Mouse (Mus musculus): ENCODE data around the gene 1700012B07Rik. TPM values are rescaled to one million over a fixed set of nuclear protein-coding genes. Genes with fewer than 3 reads are reported as not detected.

Gene 1700012B07Rik
- total RNA-seq, 2 experiments from 2014 or later, result not detected

DNA sequence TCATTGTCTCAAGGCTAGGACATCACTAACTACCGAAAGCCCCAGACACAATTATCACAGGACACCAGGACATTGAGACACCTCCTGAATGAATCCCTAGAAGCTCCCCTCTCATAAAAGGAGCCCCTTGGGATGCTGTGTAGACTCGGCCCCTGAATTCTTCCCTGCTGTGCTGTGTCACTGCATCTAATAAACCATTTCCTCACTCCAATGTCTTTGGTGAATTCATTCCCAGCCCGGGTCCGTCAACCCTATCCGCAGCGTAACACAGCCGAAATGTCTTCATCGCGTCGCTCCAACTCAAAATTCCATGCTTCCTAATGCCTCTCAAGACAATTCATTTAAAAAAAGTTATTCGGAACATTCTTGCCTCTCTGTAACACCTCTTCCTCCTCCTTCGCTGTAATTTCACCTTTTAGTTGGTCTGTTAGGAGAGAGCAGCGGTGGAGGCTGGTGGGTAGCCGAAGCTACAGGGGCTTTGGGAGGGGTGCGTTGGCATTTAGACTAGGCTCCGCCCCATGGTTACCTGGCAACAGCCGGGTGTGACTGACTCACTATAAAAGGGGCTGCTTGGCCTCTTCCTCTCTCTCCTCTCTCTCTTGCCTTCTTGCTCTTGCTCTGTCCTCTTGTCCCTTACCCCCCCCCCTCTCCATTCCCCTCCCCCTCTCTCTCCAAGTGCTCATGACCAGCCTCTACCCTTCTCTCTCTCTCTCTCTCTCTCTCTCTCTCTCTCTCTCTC lies 25.6 kb upstream of the 1700012B07Rik start:
- no peak for ATAC-seq (replicated peaks; ENCODE audit: low FRiP score, low TSS enrichment, poor library complexity, severe bottlenecking)

DNA sequence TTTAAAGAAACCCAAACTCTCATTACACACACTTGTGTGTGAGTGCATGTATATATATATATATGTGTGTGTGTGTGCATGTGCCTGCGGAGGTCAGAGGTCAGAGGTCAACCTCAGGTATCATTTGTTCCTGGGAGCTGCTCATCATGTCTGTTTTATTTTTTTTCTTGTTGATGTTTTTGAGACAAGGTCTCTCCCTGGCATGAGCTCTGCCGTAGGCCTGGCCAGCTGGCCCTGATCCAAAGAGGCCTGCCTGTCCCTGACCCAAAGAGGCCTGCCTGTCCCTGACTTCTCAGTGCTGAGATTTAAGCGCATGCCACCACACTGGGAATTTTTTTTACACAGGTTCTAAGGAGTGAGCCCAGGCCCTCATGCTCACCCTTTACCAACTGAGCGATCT lies 24.1 kb upstream of the 1700012B07Rik start:
- no peak for ATAC-seq (replicated peaks; ENCODE audit: low FRiP score, low TSS enrichment, poor library complexity, severe bottlenecking)

DNA sequence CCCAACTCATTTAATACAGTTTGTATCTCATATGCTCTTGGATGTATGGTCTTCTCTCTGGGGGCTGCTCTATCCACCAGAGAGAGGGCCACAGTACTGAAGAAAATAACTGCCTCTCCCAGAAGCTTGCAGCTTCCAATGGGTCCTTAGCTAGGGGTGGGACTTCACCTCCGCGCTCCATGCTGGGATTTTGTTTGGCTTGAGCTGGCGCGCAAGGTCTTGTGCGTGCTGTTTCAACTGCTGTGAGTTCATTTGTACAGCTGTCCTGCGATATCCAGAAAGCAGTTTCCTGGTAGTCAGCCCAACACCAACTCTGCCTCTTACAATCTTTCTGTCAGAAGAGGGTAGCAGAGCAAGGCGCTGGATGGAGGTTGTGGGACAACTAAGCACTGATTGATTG lies 18.5 kb upstream of the 1700012B07Rik start:
- no peak for ATAC-seq (replicated peaks; ENCODE audit: low FRiP score, low TSS enrichment, poor library complexity, severe bottlenecking)

DNA sequence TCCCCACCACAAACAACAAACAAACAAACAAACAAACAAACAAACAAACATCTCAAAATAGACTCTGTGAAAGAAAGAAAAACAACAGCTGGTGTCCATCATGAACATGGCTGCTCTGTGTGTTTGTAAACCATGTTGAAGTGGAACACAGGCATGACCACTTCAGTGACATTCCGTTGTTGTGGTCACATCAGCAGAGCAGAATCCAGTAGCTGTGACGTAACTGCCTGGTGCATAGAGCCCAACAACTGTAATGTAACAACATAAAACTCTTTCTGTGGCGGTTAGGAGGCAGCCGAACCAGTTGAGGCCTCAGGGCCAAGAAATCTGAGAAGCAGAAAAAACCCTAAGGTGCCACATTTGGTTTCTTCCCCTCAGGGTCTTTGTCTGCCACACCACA lies 17.8 kb upstream of the 1700012B07Rik start:
- no peak for ATAC-seq (replicated peaks; ENCODE audit: low FRiP score, low TSS enrichment, poor library complexity, severe bottlenecking)

DNA sequence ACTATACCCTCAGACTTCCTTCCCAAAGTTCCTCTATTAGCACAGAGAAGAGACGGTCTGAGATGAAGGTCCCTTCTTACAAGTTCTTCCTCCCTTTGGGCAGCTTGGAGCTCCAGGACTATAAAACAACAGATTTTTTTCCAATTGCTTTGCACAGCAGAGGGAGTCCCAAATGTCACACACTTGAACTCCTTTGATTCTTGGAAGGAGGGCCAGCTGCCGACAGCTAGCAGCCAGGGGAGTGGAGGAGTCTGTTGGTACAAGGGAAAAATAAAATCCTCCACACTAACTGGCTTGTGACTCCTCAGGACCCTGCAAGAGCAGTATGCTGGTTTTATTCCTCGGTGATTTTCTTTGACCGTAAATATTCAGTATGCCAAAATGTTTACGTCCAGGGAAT lies 16.6 kb upstream of the 1700012B07Rik start:
- ATAC-seq (replicated peaks; ENCODE audit: low FRiP score, low TSS enrichment, poor library complexity, severe bottlenecking), result no peak

DNA sequence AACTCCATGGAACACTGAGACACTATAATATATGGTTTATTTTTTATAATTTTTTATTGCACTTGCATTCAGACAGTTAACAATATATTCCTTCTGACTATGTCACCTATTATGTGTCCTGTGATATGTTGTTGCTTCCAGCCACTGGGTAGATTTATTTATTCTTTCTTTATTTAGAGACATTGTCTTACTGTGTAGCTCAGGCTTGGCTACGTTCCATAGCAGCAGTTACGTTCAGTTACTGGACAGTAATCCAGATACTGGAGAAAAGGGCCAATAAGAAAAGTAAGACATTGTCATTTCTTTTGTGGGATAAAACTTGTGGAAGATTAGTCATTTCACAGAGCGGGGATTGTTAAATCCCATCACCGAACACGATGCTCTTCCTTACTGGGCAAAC lies 2.5 kb upstream of the 1700012B07Rik start:
- no peak for ATAC-seq (replicated peaks; ENCODE audit: low FRiP score, low TSS enrichment, poor library complexity, severe bottlenecking)

DNA sequence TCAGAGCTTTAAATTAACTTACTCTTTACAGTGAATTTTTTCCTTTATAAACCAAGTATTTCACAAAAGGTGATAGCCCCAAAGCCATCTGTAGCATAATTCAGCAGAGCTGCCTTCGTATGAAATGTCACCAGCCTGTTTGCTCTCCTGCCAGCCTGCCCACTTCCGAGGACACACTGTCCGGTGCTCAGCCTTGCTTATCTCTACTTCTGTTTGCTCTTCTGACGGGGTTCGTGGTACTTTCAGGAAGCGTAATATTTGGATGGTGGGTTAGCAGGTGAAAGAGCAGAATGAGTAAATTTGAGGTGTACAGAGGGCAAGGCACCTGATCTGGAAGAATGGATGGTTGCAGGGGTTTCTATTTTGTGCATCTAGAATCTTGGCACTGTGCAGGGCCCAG lies 5.6 kb downstream of the 1700012B07Rik start:
- no peak for ATAC-seq (replicated peaks; ENCODE audit: low FRiP score, low TSS enrichment, poor library complexity, severe bottlenecking)

DNA sequence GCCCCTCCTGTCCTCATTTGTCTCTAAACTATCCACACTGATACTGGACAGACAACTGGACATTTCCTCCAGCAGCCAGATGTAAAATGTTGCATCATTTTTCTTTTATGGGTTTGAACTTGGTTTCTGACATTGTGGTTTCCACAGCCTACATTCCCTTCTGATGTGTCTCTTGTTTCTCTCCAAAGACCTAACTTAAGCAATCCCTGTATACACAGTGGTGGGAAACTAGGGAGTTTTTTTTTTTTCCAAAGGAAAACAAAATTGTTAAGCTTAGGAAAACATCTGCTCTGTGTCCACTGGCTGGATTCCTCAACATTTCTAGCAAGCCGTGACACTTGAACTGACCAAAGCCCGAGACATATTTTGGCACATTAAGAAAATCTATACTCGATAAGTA lies 10.4 kb downstream of the 1700012B07Rik start:
- ATAC-seq (replicated peaks; ENCODE audit: low FRiP score, low TSS enrichment, poor library complexity, severe bottlenecking), result no peak

DNA sequence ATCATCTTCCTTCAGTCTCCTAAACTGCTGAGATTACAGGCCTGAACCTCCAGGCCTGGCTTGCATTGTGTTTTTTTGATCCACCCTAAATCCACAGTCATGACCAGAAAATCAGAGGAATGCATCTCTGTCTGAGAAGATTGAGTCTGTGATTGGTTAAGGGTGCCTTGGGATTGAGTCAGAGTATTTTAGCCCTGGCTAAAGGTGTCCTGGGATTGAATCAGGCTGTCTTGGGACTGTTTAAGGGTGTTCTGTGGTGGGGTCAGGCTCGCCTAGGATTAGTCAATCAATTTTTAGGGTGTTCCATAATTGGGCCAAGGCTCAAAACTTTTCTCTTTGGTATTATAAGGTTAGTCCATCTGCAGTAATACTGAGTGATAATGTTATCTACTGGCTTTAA lies 10.9 kb downstream of the 1700012B07Rik start:
- ATAC-seq (replicated peaks; ENCODE audit: low FRiP score, low TSS enrichment, poor library complexity, severe bottlenecking), result no peak

DNA sequence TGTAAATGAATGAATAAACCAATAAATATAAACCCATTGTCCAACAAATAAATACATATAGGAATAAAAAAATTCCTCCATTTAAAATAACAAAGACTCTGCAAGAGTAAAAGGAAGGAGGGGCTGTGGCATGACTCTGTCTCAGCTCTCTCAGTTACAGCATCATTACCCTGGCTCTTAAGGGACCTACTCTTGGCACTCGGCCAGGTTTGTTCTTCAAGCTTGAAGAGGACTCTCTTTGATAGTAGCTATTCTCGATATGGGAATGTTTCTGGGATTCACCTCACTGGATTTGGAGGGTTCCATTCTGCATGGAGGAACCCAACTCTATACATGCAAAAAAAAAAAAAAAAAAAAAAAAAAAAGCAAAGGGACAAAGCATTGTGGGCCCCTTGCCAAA lies 16.1 kb downstream of the 1700012B07Rik start:
- ATAC-seq (replicated peaks; ENCODE audit: low FRiP score, low TSS enrichment, poor library complexity, severe bottlenecking), result no peak

DNA sequence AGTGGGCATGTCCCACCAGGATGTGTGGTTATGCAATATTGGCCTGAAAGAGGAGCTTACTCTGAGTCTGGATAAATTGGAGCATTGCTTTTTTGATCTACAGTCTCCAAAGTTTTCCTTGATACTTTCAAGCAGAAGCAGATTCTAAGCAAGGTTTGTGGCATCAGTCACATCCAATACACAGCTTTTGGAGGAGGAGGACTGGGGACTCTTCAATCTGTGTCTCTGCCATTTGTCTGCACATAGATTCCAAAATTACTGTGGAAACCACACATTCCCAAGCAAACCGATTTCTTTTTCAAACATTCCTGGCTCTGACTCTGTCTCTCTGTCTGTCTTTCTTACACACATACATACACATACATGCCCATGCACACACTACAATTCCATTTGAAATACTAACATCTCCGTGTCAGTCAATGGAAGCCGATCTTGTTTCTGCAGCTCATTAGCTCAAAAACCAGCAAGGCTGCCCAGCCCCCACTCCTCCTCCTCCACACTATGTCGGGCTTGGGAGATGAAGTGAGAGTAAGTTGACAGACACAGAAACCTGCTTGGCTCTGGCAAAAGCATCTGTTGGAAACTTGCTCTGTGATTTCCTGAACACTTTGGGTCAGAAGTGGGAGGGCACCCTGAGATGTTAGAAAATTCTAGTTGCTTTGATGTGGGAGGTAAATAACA lies 18.5 kb downstream of the 1700012B07Rik start:
- no peak for ATAC-seq (replicated peaks; ENCODE audit: low FRiP score, low TSS enrichment, poor library complexity, severe bottlenecking)

DNA sequence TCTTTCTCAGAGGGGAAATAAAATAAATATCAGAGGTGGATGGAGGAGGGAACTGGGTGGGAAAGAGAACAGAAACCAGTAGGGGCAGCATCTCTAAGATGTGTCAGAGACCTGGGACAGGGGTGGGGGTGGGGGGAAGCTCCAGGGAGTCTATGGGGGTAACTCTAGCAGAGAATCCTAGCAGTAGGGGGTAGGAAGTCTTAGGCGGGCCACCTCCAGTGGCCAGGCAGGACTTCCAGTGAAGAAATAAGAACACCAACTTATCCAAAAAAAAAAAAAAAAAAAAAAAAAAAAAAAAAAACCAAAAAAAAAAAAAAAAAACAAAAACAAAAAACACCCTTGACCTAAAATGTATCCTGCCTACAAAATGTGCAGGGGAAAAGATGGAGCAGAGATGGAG lies 26.3 kb downstream of the 1700012B07Rik start:
- ATAC-seq (replicated peaks; ENCODE audit: low FRiP score, low TSS enrichment, poor library complexity, severe bottlenecking), result no peak

DNA sequence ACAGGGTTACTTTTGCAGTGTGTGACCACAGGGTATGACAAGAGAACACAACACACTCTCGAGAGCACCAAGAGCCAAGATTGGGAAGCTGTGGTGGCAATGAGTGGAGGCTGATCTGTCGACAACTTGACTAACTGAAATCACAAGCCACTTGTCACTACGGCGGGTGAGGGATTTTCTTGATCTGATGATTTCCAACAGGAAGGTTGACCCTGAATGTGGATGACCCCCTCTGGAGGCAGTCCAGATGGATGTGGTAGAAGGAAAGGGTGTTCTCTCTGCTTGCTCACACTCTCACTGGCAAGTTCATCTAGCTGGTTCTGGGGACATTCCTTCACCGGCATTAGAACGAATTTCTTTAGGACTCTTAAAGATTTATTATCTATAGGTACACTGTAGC lies 30.3 kb downstream of the 1700012B07Rik start:
- ATAC-seq (replicated peaks; ENCODE audit: low FRiP score, low TSS enrichment, poor library complexity, severe bottlenecking), result no peak

DNA sequence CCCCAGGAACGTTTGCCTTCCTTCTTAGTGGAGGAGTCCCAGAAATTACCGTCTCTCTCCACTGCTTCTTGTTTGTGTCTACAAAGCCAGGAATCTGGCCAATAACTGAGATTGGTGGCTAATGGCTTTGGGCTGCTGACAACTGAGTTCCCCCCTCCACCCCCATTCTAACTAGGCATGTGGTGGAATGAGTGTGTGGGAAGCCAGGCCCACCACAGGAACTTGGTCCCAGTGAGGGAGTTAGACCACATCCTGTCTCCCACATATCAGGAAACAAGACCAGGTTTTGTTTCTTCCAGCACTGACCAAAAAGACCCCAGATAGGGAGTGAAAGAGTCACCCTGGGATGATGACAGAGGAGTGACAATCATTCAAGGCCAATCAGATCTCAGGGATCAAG lies 32.3 kb downstream of the 1700012B07Rik start:
- ATAC-seq (replicated peaks; ENCODE audit: low FRiP score, low TSS enrichment, poor library complexity, severe bottlenecking), result no peak

DNA sequence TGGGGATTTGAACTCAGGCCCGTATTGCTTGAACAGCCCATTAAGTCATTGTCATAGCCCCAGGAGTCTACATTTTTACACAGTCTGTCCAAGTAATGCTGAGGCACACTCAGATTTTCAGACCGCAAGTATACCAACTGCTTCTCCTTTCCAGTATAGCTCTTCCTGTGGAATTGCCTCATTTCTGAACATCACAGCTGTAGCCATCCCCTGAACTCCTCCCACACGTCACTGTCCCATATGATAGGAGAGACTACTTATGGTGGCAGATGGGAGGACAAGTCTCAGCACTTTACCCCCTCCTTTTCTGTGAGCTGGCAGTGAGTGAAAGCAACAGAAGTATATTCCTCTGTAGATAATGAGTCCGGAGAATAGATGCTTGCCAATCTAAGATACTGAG lies 34.3 kb downstream of the 1700012B07Rik start:
- ATAC-seq (replicated peaks; ENCODE audit: low FRiP score, low TSS enrichment, poor library complexity, severe bottlenecking), result no peak

DNA sequence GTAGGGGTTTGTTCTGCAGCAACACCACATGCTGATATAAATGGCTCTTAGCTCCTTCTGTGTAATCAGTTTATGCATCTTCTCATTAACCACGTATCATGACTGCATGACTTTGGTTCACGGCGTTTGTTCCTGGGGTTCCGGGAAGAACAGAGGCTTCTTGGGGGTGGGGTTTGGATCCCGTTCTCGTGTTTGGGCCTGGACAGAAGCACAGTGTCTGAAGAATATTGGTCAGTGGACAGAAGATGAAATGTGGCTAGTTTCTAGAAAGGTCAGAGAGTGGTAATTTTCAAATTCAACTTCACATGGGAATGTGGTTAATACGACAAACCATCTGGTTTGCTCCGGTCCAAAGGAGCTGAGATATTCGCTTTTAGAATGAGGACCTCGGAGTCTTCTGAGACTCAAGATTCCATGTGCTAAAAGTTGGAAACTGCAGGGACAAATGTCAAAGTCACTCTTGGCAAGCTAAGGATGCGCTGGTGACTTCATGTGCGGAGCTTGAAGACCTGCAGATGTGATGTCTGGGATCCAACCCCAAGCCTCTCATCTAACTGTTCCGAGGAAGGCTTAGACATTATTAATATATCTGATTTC lies 35.3 kb downstream of the 1700012B07Rik start:
- no peak for ATAC-seq (replicated peaks; ENCODE audit: low FRiP score, low TSS enrichment, poor library complexity, severe bottlenecking)

DNA sequence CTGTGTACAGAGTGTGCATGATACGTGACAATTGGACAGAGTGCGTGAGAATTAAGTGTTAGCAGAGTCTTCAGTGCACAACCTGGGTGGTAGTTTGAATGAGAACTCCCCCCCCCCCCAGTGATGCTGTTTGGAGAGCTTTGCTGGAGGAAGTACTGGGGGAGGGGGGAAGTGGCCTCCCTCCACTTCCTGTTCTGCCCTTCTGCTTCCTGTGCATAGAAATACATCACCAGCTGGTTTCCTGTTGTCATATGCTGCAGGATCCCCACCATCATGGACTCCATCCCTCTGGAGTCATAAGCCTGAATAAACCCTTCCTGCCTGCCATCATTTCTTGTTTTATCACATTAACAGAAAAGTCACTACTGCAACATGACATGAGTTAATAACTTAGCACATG lies 35.9 kb downstream of the 1700012B07Rik start:
- ATAC-seq (replicated peaks; ENCODE audit: low FRiP score, low TSS enrichment, poor library complexity, severe bottlenecking), result no peak

DNA sequence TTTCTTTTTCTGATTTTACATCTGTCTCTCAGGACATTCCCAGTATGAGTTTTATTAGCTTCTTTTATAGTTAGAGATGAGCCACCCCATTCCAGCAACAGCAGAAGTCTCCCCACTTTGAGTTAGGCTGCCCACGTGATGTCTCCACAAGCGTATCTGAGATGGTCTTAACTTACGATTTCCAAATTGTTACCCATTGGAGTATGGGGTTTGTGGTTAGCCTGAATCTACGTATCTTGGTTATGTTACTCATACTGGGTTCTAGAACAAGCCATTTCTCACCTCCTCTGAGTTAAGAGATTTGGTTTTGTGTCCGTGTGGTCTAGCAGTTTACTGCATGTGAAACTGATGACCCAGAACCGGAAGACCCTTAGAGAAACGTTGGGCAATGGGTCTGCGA lies 37.6 kb downstream of the 1700012B07Rik start:
- no peak for ATAC-seq (replicated peaks; ENCODE audit: low FRiP score, low TSS enrichment, poor library complexity, severe bottlenecking)

DNA sequence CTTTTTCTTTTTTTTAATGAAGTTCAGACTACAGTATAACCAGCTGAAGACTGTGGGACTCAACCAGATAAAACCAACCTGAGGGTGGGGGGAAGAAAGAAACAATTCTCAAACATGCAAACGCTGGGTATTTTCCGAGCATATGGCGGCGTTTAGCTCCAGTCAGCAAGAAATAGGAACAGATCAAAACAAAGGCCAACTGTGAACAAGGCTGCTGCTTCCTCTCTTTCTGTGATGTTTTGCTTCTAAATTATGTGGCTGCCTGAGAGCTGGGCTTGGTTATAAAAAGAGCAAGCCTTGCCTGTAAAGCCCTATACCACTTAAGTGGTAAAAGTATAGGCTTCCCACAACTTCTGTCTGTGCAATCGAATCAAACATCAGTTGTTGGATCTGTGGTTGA lies 42.5 kb downstream of the 1700012B07Rik start:
- no peak for ATAC-seq (replicated peaks; ENCODE audit: low FRiP score, low TSS enrichment, poor library complexity, severe bottlenecking)

DNA sequence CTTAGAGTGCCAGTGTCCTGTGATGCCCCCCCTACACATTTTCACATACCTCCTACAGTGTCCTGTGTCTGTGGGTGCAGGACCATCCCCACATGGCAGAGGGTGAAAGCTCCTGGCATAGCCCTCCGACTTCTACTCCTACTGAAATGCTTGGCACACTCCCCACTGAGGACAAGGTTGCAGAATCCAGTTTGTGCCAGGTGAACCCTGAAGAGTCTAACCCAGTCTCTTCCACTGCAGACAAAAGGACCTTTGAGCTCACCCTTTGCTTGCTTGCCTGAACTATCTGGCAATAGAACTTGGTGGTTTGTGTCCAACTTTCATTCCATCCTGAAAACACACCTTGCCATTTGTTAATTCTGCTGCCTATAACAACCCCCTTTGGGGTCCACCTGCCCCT lies 56.5 kb downstream of the 1700012B07Rik start:
- no peak for ATAC-seq (replicated peaks; ENCODE audit: low FRiP score, low TSS enrichment, poor library complexity, severe bottlenecking)

DNA sequence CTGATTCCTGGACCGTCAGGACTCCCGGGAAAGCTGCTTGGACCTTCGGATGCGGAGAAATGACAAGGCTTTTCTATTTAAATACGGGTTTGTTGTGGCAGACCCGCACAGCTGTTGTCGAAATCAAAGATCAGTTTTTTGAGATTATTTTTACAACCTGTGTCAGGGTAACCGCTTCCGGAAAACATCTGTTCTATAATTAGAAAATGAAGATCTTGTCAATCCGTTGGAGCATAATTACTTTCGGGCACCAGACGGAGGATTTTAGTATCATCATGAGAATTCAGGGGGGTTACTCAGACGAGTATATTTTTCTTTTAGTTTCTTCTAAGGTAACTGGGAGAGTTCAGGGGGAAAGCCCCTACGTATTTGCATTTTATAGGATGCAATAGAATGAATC lies 57.7 kb downstream of the 1700012B07Rik start:
- no peak for ATAC-seq (replicated peaks; ENCODE audit: low FRiP score, low TSS enrichment, poor library complexity, severe bottlenecking)
